Mouse (Mus musculus) embryonic facial prominence, embryonic 15.5 days (tissue): Measurements from ENCODE around the gene Folh1. TPM values are rescaled to one million over a fixed set of nuclear protein-coding genes. Genes with fewer than 3 reads are reported as not detected.
"Not testable (repeated sequence)": the region's sequence is repeated elsewhere in the genome, so short reads cannot be mapped to it uniquely, and the experiment has no call there.

ENCODE experiments used
- ATAC-seq: fragments of 200-750 bp; cut with Nextera tagmentation; 2 replicates; pipeline ENCODE4 v1.8.0; 2017; ENCODE audit warnings: low read depth, moderate TSS enrichment; ENCODE audit not compliant: insufficient number of reproducible peaks, low FRiP score, low TSS enrichment
- H3K27ac ChIP-seq: fragments of 300-500 bp; sonication (generic); replicated peaks from 2 replicates; pipeline ENCODE4 v1.5.1; 2015; ENCODE audit warnings: mild to moderate bottlenecking, inconsistent platforms
- H3K27me3 ChIP-seq: fragments of 300-500 bp; sonication (generic); 2 replicates; pipeline ENCODE4 v1.6.1; 2015; ENCODE audit warnings: inconsistent platforms
- H3K36me3 ChIP-seq: fragments of 300-500 bp; sonication (generic); 2 replicates; pipeline ENCODE4 v1.6.1; 2015; ENCODE audit warnings: mild to moderate bottlenecking, inconsistent platforms
- H3K4me1 ChIP-seq: fragments of 300-500 bp; sonication (generic); 2 replicates; pipeline ENCODE4 v1.6.1; 2015; ENCODE audit warnings: inconsistent platforms
- H3K4me2 ChIP-seq: fragments of 300-500 bp; sonication (generic); replicated peaks from 2 replicates; pipeline ENCODE4 v1.6.1; 2015; ENCODE audit warnings: mild to moderate bottlenecking, inconsistent platforms
- H3K4me3 ChIP-seq: fragments of 300-500 bp; sonication (generic); replicated peaks from 2 replicates; pipeline ENCODE4 v1.5.1; 2015; ENCODE audit warnings: mild to moderate bottlenecking, inconsistent platforms
- H3K9ac ChIP-seq: fragments of 300-500 bp; sonication (generic); 2 replicates; pipeline ENCODE4 v1.6.1; 2015; ENCODE audit warnings: inconsistent platforms
- H3K9me3 ChIP-seq: fragments of 300-500 bp; sonication (generic); replicated peaks from 2 replicates; pipeline ENCODE4 v1.6.1; 2016; ENCODE audit warnings: inconsistent platforms
- WGBS: fragments of 180-500 bp; shearing (Covaris S2); methylation state at CpG from one replicate; pipeline ENCODE4 v1.1.7; 2015; 5-methylcytosine and 5-hydroxymethylcytosine counted together
- polyA plus RNA-seq: library from polyadenylated mRNA; unstranded; fragments of >200 nt; fragmentation: Nextera tagmentation; extraction: Ambion mirVana; gene quantifications from 2 replicates; pipeline ENCODE4 v1.2.1, GENCODE M21; 2015

The Folh1 gene
- 0.08 TPM in 2 replicates for polyA plus RNA-seq

- Histone ChIP-seq H3K9me3 (no peaks in the 10 kb centered on the region), H3K4me2 (peak within 1 kb of the TSS; percentile 41), H3K9ac (no peak within 1 kb of the TSS), H3K4me3 (peak within 1 kb of the TSS; percentile 19), H3K27me3 (no peaks in the 10 kb centered on the region), H3K27ac (no peak within 1 kb of the TSS), H3K4me1 (0 out of 2 replicates have a peak, but pooled peaks cover 3% of the 10 kb centered on the region), H3K36me3 (no peaks in the 10 kb centered on the region)
- WGBS = 3% methylated on average over 11 of the region's 11 CpGs
- ATAC-seq = no peak
Observed at GRCm38 (mm10) chr7:86775617-86776325, at the start of gene Folh1. TSS of gene Folh1 (minus strand) at chr7:86775943.

- Histone ChIP-seq H3K27me3 (no peaks in the 10 kb centered on the region), H3K36me3 (no peaks in the 10 kb centered on the region), H3K9me3 (no peaks in the 10 kb centered on the region), H3K4me2 (no peak overlapping the region), H3K27ac (no peak overlapping the region), H3K4me1 (no peaks in the 10 kb centered on the region), H3K9ac (no peak overlapping the region), H3K4me3 (no peak overlapping the region)
- ATAC-seq = no peak
- whole genome bisulfite sequencing = 67% methylated on average over 1 of the region's 1 CpGs
Observed at GRCm38 (mm10) chr7:86816466-86816865, 40.7 kb upstream of the Folh1 start.

- not testable (repeated sequence) for H3K9me3 ChIP-seq, H3K27me3 ChIP-seq, H3K4me1 ChIP-seq, ATAC-seq, H3K9ac ChIP-seq, H3K4me3 ChIP-seq, H3K4me2 ChIP-seq, H3K27ac ChIP-seq, H3K36me3 ChIP-seq
- WGBS = 85% methylated on average over 6 of the region's 6 CpGs
Observed at GRCm38 (mm10) chr7:86815716-86816115, 40.0 kb upstream of the Folh1 start.

GRCm38 (mm10) chr7:86815241-86815640 is 39.5 kb upstream of the Folh1 start:
- WGBS = 87% methylated on average over 5 of the region's 5 CpGs
- not testable (repeated sequence) for H3K4me1 ChIP-seq, H3K4me2 ChIP-seq, H3K27ac ChIP-seq, H3K36me3 ChIP-seq, H3K4me3 ChIP-seq, ATAC-seq, H3K9me3 ChIP-seq, H3K27me3 ChIP-seq, H3K9ac ChIP-seq

- ATAC-seq = no peak
- no peak within 1 kb of the TSS for H3K4me3 ChIP-seq
- H3K4me2 ChIP-seq = no peak within 1 kb of the TSS
- no peaks in the 10 kb centered on the region for H3K4me1 ChIP-seq
- no peak within 1 kb of the TSS for H3K27ac ChIP-seq
- no peaks in the 10 kb centered on the region for H3K36me3 ChIP-seq
- H3K9me3 ChIP-seq = no peaks in the 10 kb centered on the region
- H3K9ac ChIP-seq = no peak within 1 kb of the TSS
- no peaks in the 10 kb centered on the region for H3K27me3 ChIP-seq
Observed at GRCm38 (mm10) chr7:86794727-86795126, 19.0 kb upstream of the Folh1 start, which contains the start of gene Vmn2r77. TSS of gene Vmn2r77 (plus strand) at chr7:86795027.

GRCm38 (mm10) chr7:86771621-86772020 is 4.1 kb downstream of the Folh1 start:
- H3K27ac ChIP-seq = no peak overlapping the region
- H3K4me3 ChIP-seq = no peak overlapping the region
- H3K4me2 ChIP-seq = no peak overlapping the region
- H3K27me3 ChIP-seq = no peaks in the 10 kb centered on the region
- 0 out of 2 replicates have a peak, but pooled peaks cover 3% of the 10 kb centered on the region for H3K4me1 ChIP-seq
- H3K36me3 ChIP-seq = no peaks in the 10 kb centered on the region
- ATAC-seq = no peak
- 79% methylated on average over 3 of the region's 3 CpGs for WGBS
- no peak overlapping the region for H3K9ac ChIP-seq
- H3K9me3 ChIP-seq = no peaks in the 10 kb centered on the region

GRCm38 (mm10) chr7:86764628-86765027 is 11.1 kb downstream of the Folh1 start:
- no peak for ATAC-seq
- H3K27ac ChIP-seq = no peak overlapping the region

GRCm38 (mm10) chr7:86760751-86761150 is 15.0 kb downstream of the Folh1 start:
- ATAC-seq = no peak
- H3K9me3 ChIP-seq = no peaks in the 10 kb centered on the region
- H3K36me3 ChIP-seq = no peaks in the 10 kb centered on the region
- H3K4me3 ChIP-seq = no peak overlapping the region
- H3K4me2 ChIP-seq = no peak overlapping the region
- H3K9ac ChIP-seq = no peak overlapping the region
- 70% methylated on average over 1 of the region's 1 CpGs for WGBS
- H3K27ac ChIP-seq = no peak overlapping the region
- no peaks in the 10 kb centered on the region for H3K4me1 ChIP-seq
- no peaks in the 10 kb centered on the region for H3K27me3 ChIP-seq

More at GRCm38 (mm10) chr7:86764628-86765027, 11.1 kb downstream of the Folh1 start:
- H3K9me3 ChIP-seq = no peaks in the 10 kb centered on the region
- no peaks in the 10 kb centered on the region for H3K36me3 ChIP-seq
- H3K9ac ChIP-seq = no peak overlapping the region
- no peak overlapping the region for H3K4me3 ChIP-seq
- no peak overlapping the region for H3K4me2 ChIP-seq
- H3K4me1 ChIP-seq = no peaks in the 10 kb centered on the region
- H3K27me3 ChIP-seq = no peaks in the 10 kb centered on the region

- Histone ChIP-seq H3K36me3 (no peaks in the 10 kb centered on the region), H3K4me3 (no peak overlapping the region)
Observed at GRCm38 (mm10) chr7:86725013-86725412, 50.7 kb downstream of the Folh1 start.

GRCm38 (mm10) chr7:86688030-86688429 is 87.7 kb downstream of the Folh1 start, which contains the start of gene Olfr292:
TSS of gene Olfr292 (plus strand) at chr7:86688330.
- no peak within 1 kb of the TSS for H3K27ac ChIP-seq
- H3K9me3 ChIP-seq = no peaks in the 10 kb centered on the region
- H3K36me3 ChIP-seq = no peaks in the 10 kb centered on the region
- H3K4me1 ChIP-seq = no peaks in the 10 kb centered on the region
- H3K9ac ChIP-seq = no peak within 1 kb of the TSS
- no peak for ATAC-seq
- H3K27me3 ChIP-seq = no peaks in the 10 kb centered on the region
- H3K4me3 ChIP-seq = no peak within 1 kb of the TSS
- no peak within 1 kb of the TSS for H3K4me2 ChIP-seq

More at GRCm38 (mm10) chr7:86725013-86725412, 50.7 kb downstream of the Folh1 start:
- Histone ChIP-seq H3K4me1 (no peaks in the 10 kb centered on the region), H3K27ac (no peak overlapping the region), H3K4me2 (no peak overlapping the region), H3K9me3 (no peaks in the 10 kb centered on the region), H3K27me3 (no peaks in the 10 kb centered on the region), H3K9ac (no peak overlapping the region)
- no peak for ATAC-seq
